Mouse (Mus musculus): ENCODE measurements at regions not wholly inside any gene's neighbourhood (a gene's known extent, or its start where the extent isn't known, plus 50 kb on each side); places are given as distances from the start of the nearest gene placed in this dataset.

DNA sequence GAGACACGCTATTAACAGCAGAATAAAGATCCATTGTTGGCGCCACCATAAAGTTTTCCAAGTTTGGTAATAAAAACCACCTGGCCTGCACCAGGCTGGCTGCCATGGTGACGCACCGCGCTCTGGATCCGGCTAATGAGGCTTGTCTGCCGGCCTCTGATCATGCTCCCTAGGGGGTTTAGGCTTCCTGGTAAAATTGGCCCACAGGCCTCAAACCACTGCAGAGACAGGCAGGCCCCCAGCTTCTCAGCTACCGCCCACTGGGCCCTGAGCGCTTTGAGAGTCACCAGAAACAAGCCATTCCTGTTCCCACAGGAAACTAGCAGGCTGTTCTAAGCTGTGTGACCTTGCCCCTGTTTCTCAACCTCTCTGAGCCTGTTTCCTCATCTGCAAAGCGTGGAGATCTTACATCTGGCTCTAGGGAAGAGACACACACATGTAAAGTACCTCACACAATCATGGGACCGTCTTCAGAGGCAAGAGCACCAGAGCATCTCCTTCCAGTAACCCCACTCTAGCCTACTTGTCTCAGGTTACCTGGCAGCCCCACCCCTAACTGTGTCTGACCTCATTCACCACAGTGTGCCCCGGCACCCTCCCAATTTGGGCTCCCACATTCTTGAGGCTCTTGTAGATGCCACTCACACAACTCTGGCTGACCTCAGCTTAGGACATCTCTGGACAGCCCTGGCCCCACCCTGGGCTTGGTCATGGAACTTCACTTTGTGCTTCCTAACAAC lies 246.5 kb downstream of the Tle3 start:
- H3K4me3 ChIP-seq (ENCODE audit: low read depth, low read length): no peak overlapping the region
- no peaks in the 10 kb centered on the region for H3K27me3 ChIP-seq (ENCODE audit: control insufficient read depth, insufficient read depth, low read length)
- WGBS: 58% methylated on average over 12 of the region's 12 CpGs
- no peaks in the 10 kb centered on the region for H3K9me3 ChIP-seq (ENCODE audit: control insufficient read depth, low read length)
- no peak for TF ChIP-seq EP300 (optimal IDR thresholded peaks at IDR 0.05)
- no peak for TF ChIP-seq CTCF (IDR thresholded peaks at IDR 0.05; ENCODE audit: low read depth)
- H3K4me2 ChIP-seq (replicated peaks; ENCODE audit: low read depth): no peak overlapping the region
- no peaks in the 10 kb centered on the region for H3K36me3 ChIP-seq (ENCODE audit: control insufficient read depth, insufficient read depth, low read length)
- H3K9ac ChIP-seq (ENCODE audit: low read length): no peak overlapping the region
- DNase-seq (ENCODE audit: low spot score) (no peak), ATAC-seq (ENCODE audit: low FRiP score, low TSS enrichment) (no peak)
- H3K4me1 ChIP-seq (replicated peaks; ENCODE audit: control insufficient read depth, insufficient read depth): no peaks in the 10 kb centered on the region
- no peak overlapping the region for H3K27ac ChIP-seq (replicated peaks)

DNA sequence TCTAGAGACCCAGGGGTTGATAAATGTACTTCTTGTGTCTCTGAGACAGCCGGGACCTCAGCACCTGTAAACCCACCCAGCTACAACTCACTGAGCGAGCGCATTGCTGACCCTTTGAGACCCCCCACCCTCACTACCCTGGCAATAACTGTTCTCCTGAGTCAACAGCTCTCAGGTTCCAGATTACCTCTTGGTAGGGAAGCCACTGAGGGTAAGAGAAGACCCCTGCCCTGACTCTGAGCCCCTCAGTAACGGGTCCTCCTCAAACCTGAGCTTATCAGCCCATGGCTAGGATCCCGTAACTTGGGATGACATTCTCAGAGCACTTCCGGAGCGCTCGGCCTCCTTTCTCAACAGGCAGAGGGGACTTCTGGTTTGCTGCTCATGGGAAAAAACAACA lies 245.8 kb downstream of the Tle3 start:
- ATAC-seq (ENCODE audit: low FRiP score, low TSS enrichment) (no peak), DNase-seq (ENCODE audit: low spot score) (no peak)
- no peak overlapping the region for H3K9ac ChIP-seq (ENCODE audit: low read length)
- no peak overlapping the region for H3K4me2 ChIP-seq (replicated peaks; ENCODE audit: low read depth)
- TF ChIP-seq EP300 (optimal IDR thresholded peaks at IDR 0.05) (no peak), CTCF (IDR thresholded peaks at IDR 0.05; ENCODE audit: low read depth) (no peak)
- no peaks in the 10 kb centered on the region for H3K9me3 ChIP-seq (ENCODE audit: control insufficient read depth, low read length)
- H3K36me3 ChIP-seq (ENCODE audit: control insufficient read depth, insufficient read depth, low read length): no peaks in the 10 kb centered on the region
- H3K27me3 ChIP-seq (ENCODE audit: control insufficient read depth, insufficient read depth, low read length): no peaks in the 10 kb centered on the region
- no peak overlapping the region for H3K27ac ChIP-seq (replicated peaks)
- no peaks in the 10 kb centered on the region for H3K4me1 ChIP-seq (replicated peaks; ENCODE audit: control insufficient read depth, insufficient read depth)
- no peak overlapping the region for H3K4me3 ChIP-seq (ENCODE audit: low read depth, low read length)
- WGBS: 91% methylated on average over 8 of the region's 8 CpGs

DNA sequence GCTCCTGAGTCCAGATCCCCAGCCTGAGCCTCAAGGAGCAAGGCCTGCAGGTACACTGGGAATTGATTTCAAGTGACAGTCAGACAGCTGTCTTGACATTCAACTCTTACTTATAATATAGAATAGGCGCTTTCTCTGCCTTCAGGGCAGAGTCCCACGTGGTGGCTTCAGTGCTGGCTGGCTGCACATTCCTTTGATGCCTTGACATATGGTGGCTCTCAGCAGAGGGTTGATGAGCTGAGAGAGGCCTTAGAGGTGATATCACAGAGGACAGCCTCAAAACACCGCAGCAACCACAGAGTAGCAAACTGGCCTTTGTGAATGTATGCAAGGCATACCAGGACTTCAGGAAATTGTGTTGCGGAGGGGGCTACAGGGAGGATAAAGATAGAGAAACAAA lies 243.4 kb downstream of the Tle3 start:
- no peak overlapping the region for H3K9ac ChIP-seq (ENCODE audit: low read length)
- TF ChIP-seq EP300 (optimal IDR thresholded peaks at IDR 0.05): no peak
- no peaks in the 10 kb centered on the region for H3K9me3 ChIP-seq (ENCODE audit: control insufficient read depth, low read length)
- H3K36me3 ChIP-seq (ENCODE audit: control insufficient read depth, insufficient read depth, low read length): no peaks in the 10 kb centered on the region
- no peak for ATAC-seq (ENCODE audit: low FRiP score, low TSS enrichment)
- H3K4me3 ChIP-seq (ENCODE audit: low read depth, low read length): no peak overlapping the region
- H3K4me2 ChIP-seq (replicated peaks; ENCODE audit: low read depth): no peak overlapping the region
- H3K27me3 ChIP-seq (ENCODE audit: control insufficient read depth, insufficient read depth, low read length): no peaks in the 10 kb centered on the region
- H3K27ac ChIP-seq (replicated peaks): no peak overlapping the region
- DNase-seq (ENCODE audit: low spot score): no peak
- H3K4me1 ChIP-seq (replicated peaks; ENCODE audit: control insufficient read depth, insufficient read depth): no peaks in the 10 kb centered on the region
- WGBS: 65% methylated on average over 4 of the region's 4 CpGs

DNA sequence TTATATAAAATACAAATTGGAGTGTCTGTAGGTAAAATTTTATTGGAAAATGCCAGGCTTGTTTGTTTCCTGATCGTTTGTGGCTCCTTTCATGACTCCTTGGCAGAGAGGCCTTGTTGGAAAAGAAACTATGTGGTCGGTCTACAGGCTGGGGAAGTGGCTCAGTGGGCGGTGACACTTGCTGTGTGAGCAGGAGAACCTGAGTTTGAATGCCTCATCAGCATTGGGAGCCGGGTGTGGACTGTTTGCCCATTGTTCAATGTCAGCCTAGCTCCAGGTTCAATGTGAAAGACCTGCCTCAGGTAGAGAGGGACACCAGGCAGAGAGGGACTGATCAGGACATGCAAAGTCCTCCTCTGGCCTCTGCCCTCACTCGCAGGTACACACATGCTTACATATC lies 235.4 kb downstream of the Tle3 start:
- Histone ChIP-seq H3K27me3 (ENCODE audit: control insufficient read depth, insufficient read depth, low read length) (no peaks in the 10 kb centered on the region), H3K9ac (ENCODE audit: low read length) (no peak overlapping the region), H3K4me2 (replicated peaks; ENCODE audit: low read depth) (no peak overlapping the region), H3K27ac (replicated peaks) (no peak overlapping the region), H3K4me1 (replicated peaks; ENCODE audit: control insufficient read depth, insufficient read depth) (no peaks in the 10 kb centered on the region), H3K4me3 (ENCODE audit: low read depth, low read length) (no peak overlapping the region), H3K36me3 (ENCODE audit: control insufficient read depth, insufficient read depth, low read length) (no peaks in the 10 kb centered on the region), H3K9me3 (ENCODE audit: control insufficient read depth, low read length) (no peaks in the 10 kb centered on the region)
- DNase-seq (ENCODE audit: low spot score) (no peak), ATAC-seq (ENCODE audit: low FRiP score, low TSS enrichment) (no peak)
- 61% methylated on average over 5 of the region's 5 CpGs for WGBS
- no peak for TF ChIP-seq EP300 (optimal IDR thresholded peaks at IDR 0.05)
- TF ChIP-seq CTCF (IDR thresholded peaks at IDR 0.05; ENCODE audit: low read depth): no peak

DNA sequence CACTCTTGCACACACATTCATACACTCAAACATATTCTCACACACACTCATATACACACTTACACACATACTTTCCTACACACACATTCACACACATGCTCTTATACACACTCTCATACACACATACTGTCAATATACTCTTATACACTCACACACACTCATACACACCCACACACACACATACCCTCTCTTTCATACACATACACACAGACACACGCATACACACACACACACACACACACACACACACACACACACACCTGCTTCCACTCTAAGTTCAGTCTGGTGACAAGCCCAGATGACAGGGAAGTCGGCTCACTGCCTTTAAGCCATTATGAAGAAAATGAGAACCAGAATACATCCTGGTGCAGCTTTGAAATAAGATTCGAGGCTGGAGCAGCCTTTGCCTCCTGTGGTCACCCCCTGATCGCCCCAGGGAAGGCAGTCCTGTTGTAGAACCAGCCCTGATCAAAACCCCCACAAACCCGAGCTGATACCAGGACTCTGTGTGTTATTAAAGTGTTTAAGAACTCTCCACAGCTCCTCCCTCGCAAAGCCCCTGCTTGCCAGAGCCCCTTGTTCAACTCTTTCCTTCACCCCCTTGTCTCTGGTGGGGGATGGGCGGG lies 230.3 kb downstream of the Tle3 start:
- Histone ChIP-seq H3K27me3 (ENCODE audit: control insufficient read depth, insufficient read depth, low read length) (no peaks in the 10 kb centered on the region), H3K27ac (replicated peaks) (no peak overlapping the region), H3K4me3 (ENCODE audit: low read depth, low read length) (no peak overlapping the region), H3K4me2 (replicated peaks; ENCODE audit: low read depth) (no peak overlapping the region), H3K9ac (ENCODE audit: low read length) (no peak overlapping the region), H3K4me1 (replicated peaks; ENCODE audit: control insufficient read depth, insufficient read depth) (no peaks in the 10 kb centered on the region), H3K9me3 (ENCODE audit: control insufficient read depth, low read length) (no peaks in the 10 kb centered on the region), H3K36me3 (ENCODE audit: control insufficient read depth, insufficient read depth, low read length) (no peaks in the 10 kb centered on the region)
- ATAC-seq (ENCODE audit: low FRiP score, low TSS enrichment) (no peak), DNase-seq (ENCODE audit: low spot score) (no peak)
- WGBS: 60% methylated on average over 7 of the region's 7 CpGs
- no peak for TF ChIP-seq EP300 (optimal IDR thresholded peaks at IDR 0.05)
- no peak for TF ChIP-seq CTCF (IDR thresholded peaks at IDR 0.05; ENCODE audit: low read depth)

DNA sequence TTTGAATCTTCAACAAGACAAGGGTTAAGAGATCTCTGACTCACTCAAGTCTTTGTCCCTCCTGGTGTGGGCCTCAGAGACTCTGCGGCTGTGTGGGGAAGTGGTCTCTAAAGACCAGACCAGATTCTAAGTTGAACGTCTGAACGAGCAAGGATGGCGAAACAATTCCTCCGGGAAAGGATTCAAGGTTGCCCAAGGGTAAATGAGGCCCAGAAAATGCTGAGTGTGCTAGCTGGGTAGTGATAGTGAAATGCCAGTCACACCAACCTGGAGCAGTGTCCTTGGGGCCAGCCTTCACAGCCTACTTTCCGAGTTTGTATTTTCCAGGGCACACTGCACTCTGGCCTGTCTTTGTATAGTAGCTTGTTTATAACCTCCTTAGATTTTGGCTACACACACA lies 229.7 kb downstream of the Tle3 start:
- H3K9ac ChIP-seq (ENCODE audit: low read length): no peak overlapping the region
- 85% methylated on average over 6 of the region's 6 CpGs for WGBS
- no peak for DNase-seq (ENCODE audit: low spot score)
- TF ChIP-seq EP300 (optimal IDR thresholded peaks at IDR 0.05): no peak
- no peak for TF ChIP-seq CTCF (IDR thresholded peaks at IDR 0.05; ENCODE audit: low read depth)
- H3K9me3 ChIP-seq (ENCODE audit: control insufficient read depth, low read length): no peaks in the 10 kb centered on the region
- no peaks in the 10 kb centered on the region for H3K27me3 ChIP-seq (ENCODE audit: control insufficient read depth, insufficient read depth, low read length)
- no peak for ATAC-seq (ENCODE audit: low FRiP score, low TSS enrichment)
- no peak overlapping the region for H3K27ac ChIP-seq (replicated peaks)
- H3K4me3 ChIP-seq (ENCODE audit: low read depth, low read length): no peak overlapping the region
- no peaks in the 10 kb centered on the region for H3K4me1 ChIP-seq (replicated peaks; ENCODE audit: control insufficient read depth, insufficient read depth)
- no peak overlapping the region for H3K4me2 ChIP-seq (replicated peaks; ENCODE audit: low read depth)
- H3K36me3 ChIP-seq (ENCODE audit: control insufficient read depth, insufficient read depth, low read length): no peaks in the 10 kb centered on the region

Measured in stomach, postnatal 0 days (tissue).